Mouse (Mus musculus): ENCODE data around the gene Carnmt1. TPM values are rescaled to one million over a fixed set of nuclear protein-coding genes. Genes with fewer than 3 reads are reported as not detected.

Gene Carnmt1
- polyA plus RNA-seq, 1 experiment: 5.0 TPM

DNA sequence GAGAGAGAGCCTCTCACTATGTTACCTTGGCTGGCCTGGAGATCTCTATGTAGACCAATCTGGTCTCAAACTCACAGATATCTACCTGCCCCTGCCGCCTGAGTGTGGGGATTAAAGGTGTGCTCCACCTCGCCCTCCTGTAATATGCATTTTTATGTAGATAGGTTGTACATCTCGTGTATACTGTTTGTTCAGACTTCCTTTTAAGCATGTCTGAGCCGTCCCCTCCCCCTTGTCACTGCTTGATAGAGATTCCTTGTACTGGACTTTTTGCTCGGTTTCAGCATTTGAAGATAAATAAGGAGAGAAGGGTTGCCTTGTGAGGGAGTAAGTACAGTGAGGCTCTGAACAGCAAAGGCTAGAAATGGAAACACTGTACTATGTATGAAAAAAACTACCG lies 17.5 kb upstream of the Carnmt1 start:
- 78% methylated on average over 6 of the region's 6 CpGs for WGBS
- no peaks in the 10 kb centered on the region for H3K4me1 ChIP-seq (ENCODE audit: control insufficient read depth, insufficient read depth, insufficient read length, low read length)
- TF ChIP-seq CTCF (IDR thresholded peaks at IDR 0.05; ENCODE audit: extremely low read depth, insufficient read length, insufficient replicate concordance, low read depth, low read length) (no peak), POLR2A (IDR thresholded peaks at IDR 0.05; ENCODE audit: low read depth, low read length) (no peak)

GRCm38 (mm10) chr19:18654330-18654729 lies 16.2 kb upstream of the Carnmt1 start:
- 92% methylated on average over 8 of the region's 8 CpGs for WGBS

More for the DNA sequence above, 17.5 kb upstream of the Carnmt1 start:
- Histone ChIP-seq H3K36me3 (ENCODE audit: control insufficient read depth, insufficient read depth, low read length) (no peaks in the 10 kb centered on the region), H3K27ac (ENCODE audit: insufficient read depth, low read depth, low read length) (no peak overlapping the region), H3K4me3 (ENCODE audit: low read depth, low read length) (no peak overlapping the region), H3K27me3 (ENCODE audit: control insufficient read depth, insufficient read depth, low read length) (no peaks in the 10 kb centered on the region)

DNA sequence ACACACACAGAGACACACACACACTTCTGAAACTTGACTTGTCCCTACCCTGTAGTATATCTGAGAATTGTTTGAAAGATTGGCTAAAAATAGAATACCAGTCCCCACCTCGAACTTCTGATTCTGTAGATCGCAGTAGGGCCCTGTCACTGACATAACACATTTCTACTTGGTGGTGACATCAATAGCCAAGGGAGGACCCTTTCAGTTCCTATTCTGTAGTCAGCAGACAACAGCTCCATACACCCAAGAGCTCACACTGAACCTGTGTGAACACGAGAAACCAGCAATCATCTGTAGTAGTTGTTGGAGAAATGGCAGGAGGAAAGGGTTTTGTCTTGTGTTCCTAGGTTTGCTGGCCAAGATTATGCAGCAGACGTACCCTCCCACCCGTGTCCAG lies 15.6 kb upstream of the Carnmt1 start:
- H3K36me3 ChIP-seq (ENCODE audit: control insufficient read depth, insufficient read depth, low read length): no peaks in the 10 kb centered on the region
- H3K27me3 ChIP-seq (ENCODE audit: control insufficient read depth, insufficient read depth, low read length): no peaks in the 10 kb centered on the region
- H3K27ac ChIP-seq (ENCODE audit: insufficient read depth, low read depth, low read length): no peak overlapping the region
- 66% methylated on average over 5 of the region's 5 CpGs for WGBS
- TF ChIP-seq POLR2A (IDR thresholded peaks at IDR 0.05; ENCODE audit: low read depth, low read length) (no peak), CTCF (IDR thresholded peaks at IDR 0.05; ENCODE audit: extremely low read depth, insufficient read length, insufficient replicate concordance, low read depth, low read length) (no peak)
- no peak overlapping the region for H3K4me3 ChIP-seq (ENCODE audit: low read depth, low read length)
- H3K4me1 ChIP-seq (ENCODE audit: control insufficient read depth, insufficient read depth, insufficient read length, low read length): no peaks in the 10 kb centered on the region

More at GRCm38 (mm10) chr19:18654330-18654729, 16.2 kb upstream of the Carnmt1 start:
- H3K36me3 ChIP-seq (ENCODE audit: control insufficient read depth, insufficient read depth, low read length): no peaks in the 10 kb centered on the region
- H3K27ac ChIP-seq (ENCODE audit: insufficient read depth, low read depth, low read length): no peak overlapping the region
- no peak overlapping the region for H3K4me3 ChIP-seq (ENCODE audit: low read depth, low read length)
- H3K4me1 ChIP-seq (ENCODE audit: control insufficient read depth, insufficient read depth, insufficient read length, low read length): no peaks in the 10 kb centered on the region
- TF ChIP-seq CTCF (IDR thresholded peaks at IDR 0.05; ENCODE audit: extremely low read depth, insufficient read length, insufficient replicate concordance, low read depth, low read length): no peak
- no peak for TF ChIP-seq POLR2A (IDR thresholded peaks at IDR 0.05; ENCODE audit: low read depth, low read length)
- no peaks in the 10 kb centered on the region for H3K27me3 ChIP-seq (ENCODE audit: control insufficient read depth, insufficient read depth, low read length)

DNA sequence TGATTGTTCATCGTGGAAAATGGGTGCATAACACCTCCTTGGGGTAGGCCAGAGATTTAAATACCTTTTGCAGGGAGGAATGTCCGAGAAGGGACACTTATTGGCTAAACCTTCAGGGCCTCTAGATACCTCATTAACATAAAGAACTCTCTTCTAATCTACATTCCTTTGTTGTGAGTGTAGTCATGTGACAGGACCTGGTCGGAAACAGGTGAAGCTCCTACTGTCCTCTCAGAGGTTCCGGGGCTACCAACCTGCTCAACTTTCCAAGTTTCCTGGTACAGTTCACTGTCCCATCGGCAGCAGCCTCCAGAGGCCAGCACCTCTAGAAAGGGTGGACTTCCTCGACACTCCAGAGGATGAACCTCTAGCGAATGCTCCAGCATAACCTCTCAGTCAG lies 14.6 kb upstream of the Carnmt1 start:
- no peak overlapping the region for H3K27ac ChIP-seq (ENCODE audit: insufficient read depth, low read depth, low read length)
- H3K36me3 ChIP-seq (ENCODE audit: control insufficient read depth, insufficient read depth, low read length): no peaks in the 10 kb centered on the region
- H3K27me3 ChIP-seq (ENCODE audit: control insufficient read depth, insufficient read depth, low read length): no peaks in the 10 kb centered on the region
- TF ChIP-seq POLR2A (IDR thresholded peaks at IDR 0.05; ENCODE audit: low read depth, low read length) (no peak), CTCF (IDR thresholded peaks at IDR 0.05; ENCODE audit: extremely low read depth, insufficient read length, insufficient replicate concordance, low read depth, low read length) (no peak)
- no peaks in the 10 kb centered on the region for H3K4me1 ChIP-seq (ENCODE audit: control insufficient read depth, insufficient read depth, insufficient read length, low read length)
- 77% methylated on average over 7 of the region's 7 CpGs for WGBS
- H3K4me3 ChIP-seq (ENCODE audit: low read depth, low read length): no peak overlapping the region

DNA sequence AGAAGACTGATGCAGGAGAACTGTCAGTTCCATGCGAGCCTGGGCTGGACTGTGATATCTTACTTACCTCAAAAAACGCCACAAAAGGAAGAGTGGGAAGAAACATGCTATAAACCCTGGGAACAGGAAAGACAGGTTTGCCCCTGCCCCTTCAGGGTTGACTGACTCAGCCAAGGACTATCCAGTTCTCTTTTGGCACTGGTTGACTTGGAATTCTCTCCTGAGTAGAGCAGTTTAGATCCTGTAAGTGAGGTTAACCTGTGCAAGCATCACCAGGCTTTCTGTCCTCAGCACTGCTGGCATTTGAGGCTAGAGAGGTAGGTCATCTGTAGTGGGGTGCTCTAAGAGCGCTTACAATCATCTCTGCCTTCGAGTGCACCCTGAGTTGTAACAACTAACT lies 12.1 kb upstream of the Carnmt1 start:
- Histone ChIP-seq H3K27me3 (ENCODE audit: control insufficient read depth, insufficient read depth, low read length) (no peaks in the 10 kb centered on the region), H3K4me1 (ENCODE audit: control insufficient read depth, insufficient read depth, insufficient read length, low read length) (no peaks in the 10 kb centered on the region), H3K27ac (ENCODE audit: insufficient read depth, low read depth, low read length) (no peak overlapping the region), H3K4me3 (ENCODE audit: low read depth, low read length) (no peak overlapping the region), H3K36me3 (ENCODE audit: control insufficient read depth, insufficient read depth, low read length) (no peaks in the 10 kb centered on the region)
- 56% methylated on average over 4 of the region's 4 CpGs for WGBS
- TF ChIP-seq CTCF (IDR thresholded peaks at IDR 0.05; ENCODE audit: extremely low read depth, insufficient read length, insufficient replicate concordance, low read depth, low read length) (no peak), POLR2A (IDR thresholded peaks at IDR 0.05; ENCODE audit: low read depth, low read length) (no peak)

GRCm38 (mm10) chr19:18659349-18659748 lies 11.2 kb upstream of the Carnmt1 start:
- no peak overlapping the region for H3K27ac ChIP-seq (ENCODE audit: insufficient read depth, low read depth, low read length)
- TF ChIP-seq CTCF (IDR thresholded peaks at IDR 0.05; ENCODE audit: extremely low read depth, insufficient read length, insufficient replicate concordance, low read depth, low read length) (no peak), POLR2A (IDR thresholded peaks at IDR 0.05; ENCODE audit: low read depth, low read length) (no peak)
- WGBS: 57% methylated on average over 1 of the region's 1 CpGs
- no peaks in the 10 kb centered on the region for H3K36me3 ChIP-seq (ENCODE audit: control insufficient read depth, insufficient read depth, low read length)
- H3K27me3 ChIP-seq (ENCODE audit: control insufficient read depth, insufficient read depth, low read length): no peaks in the 10 kb centered on the region
- no peaks in the 10 kb centered on the region for H3K4me1 ChIP-seq (ENCODE audit: control insufficient read depth, insufficient read depth, insufficient read length, low read length)
- H3K4me3 ChIP-seq (ENCODE audit: low read depth, low read length): no peak overlapping the region

DNA sequence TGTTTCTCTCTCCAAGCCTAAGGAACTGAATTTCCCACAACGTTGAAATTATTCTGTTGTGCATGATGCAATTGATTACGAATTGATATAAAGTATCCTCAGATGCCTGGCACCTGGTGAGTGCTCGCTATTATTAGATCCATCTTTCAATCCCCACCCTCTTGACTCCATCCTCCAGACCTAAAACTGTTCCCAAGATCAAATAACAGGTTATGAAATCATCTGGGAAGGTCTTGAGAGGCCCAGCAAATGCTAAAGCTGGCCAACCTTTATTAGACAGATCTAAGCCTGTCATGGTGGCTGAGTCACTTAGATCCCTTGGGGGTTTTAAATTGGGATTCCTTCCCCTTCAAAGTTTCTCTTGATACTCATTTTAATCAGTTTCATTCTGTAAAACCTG lies 10.1 kb upstream of the Carnmt1 start:
- no peaks in the 10 kb centered on the region for H3K27me3 ChIP-seq (ENCODE audit: control insufficient read depth, insufficient read depth, low read length)
- H3K36me3 ChIP-seq (ENCODE audit: control insufficient read depth, insufficient read depth, low read length): no peaks in the 10 kb centered on the region
- TF ChIP-seq POLR2A (IDR thresholded peaks at IDR 0.05; ENCODE audit: low read depth, low read length): no peak
- no peak for TF ChIP-seq CTCF (IDR thresholded peaks at IDR 0.05; ENCODE audit: extremely low read depth, insufficient read length, insufficient replicate concordance, low read depth, low read length)
- H3K27ac ChIP-seq (ENCODE audit: insufficient read depth, low read depth, low read length): no peak overlapping the region
- no peak overlapping the region for H3K4me3 ChIP-seq (ENCODE audit: low read depth, low read length)
- H3K4me1 ChIP-seq (ENCODE audit: control insufficient read depth, insufficient read depth, insufficient read length, low read length): no peaks in the 10 kb centered on the region
- WGBS: 80% methylated on average over 3 of the region's 3 CpGs

GRCm38 (mm10) chr19:18661683-18662082 lies 8.9 kb upstream of the Carnmt1 start:
- Histone ChIP-seq H3K27me3 (ENCODE audit: control insufficient read depth, insufficient read depth, low read length) (no peaks in the 10 kb centered on the region), H3K36me3 (ENCODE audit: control insufficient read depth, insufficient read depth, low read length) (no peaks in the 10 kb centered on the region), H3K27ac (ENCODE audit: insufficient read depth, low read depth, low read length) (no peak overlapping the region), H3K4me3 (ENCODE audit: low read depth, low read length) (no peak overlapping the region), H3K4me1 (ENCODE audit: control insufficient read depth, insufficient read depth, insufficient read length, low read length) (no peaks in the 10 kb centered on the region)
- 43% methylated on average over 1 of the region's 1 CpGs for WGBS
- TF ChIP-seq POLR2A (IDR thresholded peaks at IDR 0.05; ENCODE audit: low read depth, low read length) (no peak), CTCF (IDR thresholded peaks at IDR 0.05; ENCODE audit: extremely low read depth, insufficient read length, insufficient replicate concordance, low read depth, low read length) (no peak)
